Mouse (Mus musculus) pancreas, adult 10 weeks (tissue): ENCODE results near the gene Dapk3. TPM values are rescaled to one million over a fixed set of nuclear protein-coding genes. Genes with fewer than 3 reads are reported as not detected.

Experiments
- polyA plus RNA-seq: library from polyadenylated mRNA; stranded (reverse); fragments of 350-450 nt; fragmentation: Illumina TruSeq; extraction: RNeasy Lipid Tissue Mini Kit (QIAGEN cat#74804); gene quantifications from one replicate; pipeline ENCODE4 v1.2.3, GENCODE M21; 2015; ENCODE audit warnings: low read depth, low replicate concordance; ENCODE audit not compliant: insufficient read depth

The Dapk3 gene
- 9.3 TPM for polyA plus RNA-seq

DNA sequence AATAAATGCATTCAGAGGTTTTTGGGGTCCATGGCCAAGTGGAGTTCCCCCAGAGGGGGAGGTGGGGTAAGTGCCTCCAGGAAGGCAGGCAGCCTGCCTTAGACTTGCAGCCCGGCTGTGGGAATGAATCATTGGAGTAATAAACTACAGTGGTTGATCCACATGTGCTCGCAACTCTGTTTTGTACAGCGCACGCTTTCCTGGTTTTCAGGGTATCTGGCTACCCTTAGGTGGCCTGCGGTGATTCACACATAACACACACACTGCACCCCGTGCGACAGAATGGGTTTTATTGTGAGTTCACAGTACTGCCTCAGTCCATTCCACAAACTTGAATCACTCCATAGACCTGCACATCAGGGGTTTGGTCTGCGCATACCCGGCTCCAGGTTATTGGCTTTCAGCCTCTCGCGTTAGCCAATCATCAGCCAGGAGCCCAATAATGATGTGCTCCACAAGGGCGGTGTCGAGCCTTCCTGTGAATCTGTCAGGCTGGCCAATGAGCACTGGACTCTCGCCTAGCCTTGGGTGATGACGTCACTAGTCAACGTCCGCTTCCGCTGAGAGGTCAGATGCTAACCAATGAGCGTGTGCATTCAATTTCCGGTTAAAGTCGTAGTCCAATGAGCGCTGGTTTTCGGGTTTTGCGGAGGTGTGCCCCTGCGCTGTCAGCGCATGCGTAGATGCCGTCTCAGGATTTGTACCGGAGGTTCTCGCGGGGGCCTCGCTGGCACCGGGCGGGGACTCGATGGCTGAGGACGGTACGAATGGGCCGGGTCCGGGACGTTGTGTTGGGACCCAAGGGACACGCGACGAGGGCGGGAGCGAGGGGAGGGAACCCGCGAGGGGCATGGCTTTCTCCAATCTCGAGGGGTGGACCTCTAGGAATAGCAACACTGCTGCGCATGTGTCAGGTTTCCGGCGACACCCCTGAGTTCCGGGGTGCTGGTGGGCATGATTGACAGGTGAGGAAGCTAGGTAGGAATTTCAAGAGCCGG is at the start of gene Dapk3:
Gene Dapk3, plus strand, starts transcription at position 670 of the 998 bp plus-strand sequence.

DNA sequence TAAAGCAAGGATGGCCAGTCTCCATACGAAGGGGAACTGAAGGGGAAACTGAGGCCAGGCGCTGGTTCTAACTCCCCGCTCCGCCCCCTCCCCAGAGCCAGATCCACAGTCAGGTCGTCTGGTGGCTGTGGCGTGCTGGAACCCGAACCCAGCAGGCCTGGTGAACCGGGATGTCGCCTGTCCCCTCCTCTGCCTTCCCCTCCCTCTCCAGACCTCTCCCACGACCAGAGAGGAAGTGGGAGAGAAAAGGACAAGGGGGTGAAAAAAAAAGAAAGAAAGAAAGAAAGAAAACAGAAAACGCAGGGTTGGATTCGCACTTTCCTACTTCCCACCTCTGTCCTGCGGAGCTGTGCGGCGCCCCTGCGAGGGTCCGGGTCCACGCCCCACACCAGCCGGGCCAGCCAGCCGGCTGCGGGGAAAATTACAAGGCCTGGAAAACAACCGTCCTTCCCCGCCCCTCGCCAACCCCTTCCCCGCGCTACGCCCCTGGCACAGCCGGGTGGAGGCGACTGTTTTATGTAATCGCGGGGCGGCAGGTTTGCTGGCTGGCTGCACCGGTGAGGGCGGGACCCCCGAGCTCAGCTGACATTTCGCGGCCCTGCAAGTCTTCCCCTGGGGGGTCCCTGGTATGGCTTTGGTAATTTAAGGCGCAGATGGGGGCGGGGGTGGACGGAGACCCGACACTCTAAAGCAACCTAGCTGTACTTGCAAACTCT is 47.7 kb upstream of the Dapk3 start, which contains the start of gene Zbtb7a:
Gene Zbtb7a, plus strand, starts transcription at position 255 of the 716 bp plus-strand sequence.

DNA sequence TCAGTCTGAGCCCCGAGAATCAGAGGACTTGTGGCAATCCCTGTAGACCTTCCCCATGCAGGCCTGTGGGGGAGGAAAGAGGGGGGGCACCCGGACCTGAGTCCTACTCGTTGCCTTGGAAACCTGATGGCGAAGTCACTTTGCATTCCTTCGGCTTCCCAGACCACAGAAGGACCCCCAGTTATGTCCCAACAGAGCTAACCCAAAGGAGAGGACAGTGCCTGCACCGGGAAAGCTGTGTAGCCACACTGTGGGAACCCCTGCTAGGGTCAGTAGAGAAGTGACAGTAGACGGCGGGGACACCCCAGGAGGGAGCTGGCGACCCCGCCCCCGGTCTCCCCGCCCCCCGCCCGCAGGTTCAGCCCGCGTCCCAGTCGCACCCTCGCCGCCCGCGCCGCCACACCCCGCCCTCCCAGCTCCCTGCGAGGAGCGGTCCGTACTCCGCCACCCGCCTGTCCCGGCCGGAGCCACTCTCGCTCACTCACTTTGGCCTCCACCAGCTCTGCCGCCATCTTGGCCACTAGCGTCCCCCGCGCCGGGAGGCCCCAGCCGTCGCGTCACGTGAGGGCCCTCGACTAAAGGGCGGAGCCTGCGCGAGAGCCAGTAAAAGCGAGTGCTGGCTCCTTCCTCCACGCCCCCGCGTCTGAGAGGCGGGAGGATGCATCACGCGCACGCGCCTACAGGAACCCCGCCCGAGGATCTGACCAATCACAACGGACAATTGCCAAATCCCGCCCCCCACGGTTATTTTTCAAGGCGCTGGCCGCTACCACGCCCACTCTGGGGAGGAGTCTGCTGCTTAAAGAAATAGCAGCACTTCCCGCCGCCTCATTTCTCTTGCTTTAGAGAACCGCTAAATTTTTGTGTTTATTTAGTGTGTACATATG is 15.4 kb upstream of the Dapk3 start, which contains the start of gene Pias4:
Gene Pias4, minus strand, starts transcription at position 724 of the 887 bp plus-strand sequence.

DNA sequence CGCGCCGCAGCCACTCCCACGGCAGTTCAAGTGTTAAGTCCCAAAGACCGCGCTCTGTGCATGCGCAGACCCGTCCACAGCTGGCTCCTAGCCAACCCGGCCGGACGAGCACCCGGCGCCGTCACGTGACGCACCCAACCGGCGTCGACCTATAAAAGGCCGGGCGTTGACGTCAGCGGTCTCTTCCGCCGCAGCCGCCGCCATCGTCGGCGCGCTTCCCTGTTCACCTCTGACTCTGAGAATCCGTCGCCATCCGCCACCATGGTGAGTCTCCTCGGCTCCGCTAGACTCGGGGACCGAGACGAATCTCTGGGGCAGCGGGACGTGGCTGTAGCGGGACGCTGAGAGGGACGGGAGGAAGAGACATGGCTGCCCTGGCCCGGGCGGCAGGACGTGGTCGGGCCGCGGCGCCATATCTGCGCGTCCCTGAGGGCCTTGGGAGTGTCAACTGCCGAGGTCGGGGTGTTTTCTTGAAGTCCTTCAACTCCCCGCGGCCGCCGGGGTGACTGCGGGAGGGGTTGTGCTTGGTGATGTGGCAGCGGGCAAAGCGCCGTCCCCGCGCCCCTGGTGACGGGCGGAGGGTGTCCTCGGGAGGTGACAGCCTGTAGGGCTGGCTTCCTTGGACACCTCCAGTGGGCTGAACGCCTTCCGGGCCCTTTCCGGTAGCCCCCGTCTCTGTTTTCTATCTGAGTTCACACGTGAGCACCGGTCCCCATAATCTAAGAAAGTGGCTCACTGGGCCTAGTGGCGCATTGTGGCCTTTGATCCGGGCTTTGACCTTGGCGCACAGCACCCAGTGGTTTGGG is 6.1 kb upstream of the Dapk3 start, which contains the start of gene Eef2:
Gene Eef2, plus strand, starts transcription at position 166 of the 806 bp plus-strand sequence.

DNA sequence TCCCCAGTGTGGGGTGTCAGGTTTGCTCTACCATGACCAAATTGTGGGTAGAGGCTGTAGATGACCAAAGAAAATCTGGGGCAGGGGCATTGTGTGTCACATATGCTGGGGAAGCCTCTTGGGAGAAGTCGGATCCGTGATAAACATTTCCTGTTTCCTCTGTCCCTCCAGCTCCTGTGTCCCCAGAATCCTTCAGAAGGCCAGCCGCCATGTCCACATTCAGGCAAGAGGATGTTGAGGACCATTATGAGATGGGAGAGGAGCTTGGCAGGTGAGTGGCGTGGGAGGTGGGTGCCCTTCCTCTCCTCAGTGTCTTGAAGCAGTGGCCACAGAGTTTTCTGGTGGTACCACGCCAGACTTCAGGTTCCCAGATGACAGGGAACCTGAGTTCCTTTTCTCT is 1.0 kb downstream of the Dapk3 start, which contains the start of gene 4930442H23Rik:
Gene 4930442H23Rik, minus strand, starts transcription at position 45 of the 400 bp plus-strand sequence.

DNA sequence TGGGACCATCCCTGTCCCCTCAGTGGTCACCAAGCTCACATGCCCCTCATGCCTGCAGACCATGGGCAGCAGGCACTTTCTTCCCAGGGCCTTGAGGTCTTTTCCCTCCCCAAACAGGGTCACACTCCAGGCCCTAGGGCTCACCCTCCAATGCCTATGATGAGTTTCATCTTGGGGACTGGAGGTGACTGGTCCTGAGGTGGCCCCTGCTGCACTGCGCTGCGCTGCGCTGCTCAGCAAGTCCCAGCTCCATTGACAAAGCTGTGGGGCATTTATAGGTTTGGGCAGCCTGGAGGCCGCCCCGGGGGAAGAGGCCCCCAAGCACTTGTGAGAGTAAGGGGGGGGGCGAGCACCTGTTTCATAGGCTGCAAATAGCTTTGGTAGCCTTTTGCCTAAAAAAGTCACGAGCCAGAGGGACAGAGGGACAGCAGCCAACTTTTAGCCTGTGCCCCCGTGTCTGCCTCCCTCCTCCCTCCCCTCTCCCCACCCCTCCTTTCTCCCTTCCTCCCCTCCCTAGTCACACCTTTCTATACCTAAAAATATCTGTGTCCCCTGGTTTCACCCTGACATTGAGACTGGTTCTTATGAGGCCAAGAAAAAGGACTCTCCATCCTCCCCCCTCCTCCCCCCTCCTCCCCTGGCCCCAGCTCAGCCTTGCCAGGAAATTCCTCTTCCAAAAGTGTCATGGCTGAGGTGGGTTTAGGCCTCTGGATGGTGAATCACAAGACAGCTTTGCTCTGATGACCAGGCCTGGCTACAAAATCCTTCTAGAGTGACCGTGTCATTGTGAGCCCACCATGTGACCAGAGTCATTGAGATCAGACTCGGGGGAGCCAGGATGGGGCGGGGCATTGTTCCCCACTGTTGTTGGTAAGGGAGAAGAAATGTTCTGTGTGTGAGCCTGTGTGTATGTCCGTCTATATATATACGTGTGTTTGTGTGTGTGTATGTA is 19.3 kb downstream of the Dapk3 start, which contains the start of gene Nmrk2:
Gene Nmrk2, minus strand, starts transcription at position 245 of the 952 bp plus-strand sequence.

DNA sequence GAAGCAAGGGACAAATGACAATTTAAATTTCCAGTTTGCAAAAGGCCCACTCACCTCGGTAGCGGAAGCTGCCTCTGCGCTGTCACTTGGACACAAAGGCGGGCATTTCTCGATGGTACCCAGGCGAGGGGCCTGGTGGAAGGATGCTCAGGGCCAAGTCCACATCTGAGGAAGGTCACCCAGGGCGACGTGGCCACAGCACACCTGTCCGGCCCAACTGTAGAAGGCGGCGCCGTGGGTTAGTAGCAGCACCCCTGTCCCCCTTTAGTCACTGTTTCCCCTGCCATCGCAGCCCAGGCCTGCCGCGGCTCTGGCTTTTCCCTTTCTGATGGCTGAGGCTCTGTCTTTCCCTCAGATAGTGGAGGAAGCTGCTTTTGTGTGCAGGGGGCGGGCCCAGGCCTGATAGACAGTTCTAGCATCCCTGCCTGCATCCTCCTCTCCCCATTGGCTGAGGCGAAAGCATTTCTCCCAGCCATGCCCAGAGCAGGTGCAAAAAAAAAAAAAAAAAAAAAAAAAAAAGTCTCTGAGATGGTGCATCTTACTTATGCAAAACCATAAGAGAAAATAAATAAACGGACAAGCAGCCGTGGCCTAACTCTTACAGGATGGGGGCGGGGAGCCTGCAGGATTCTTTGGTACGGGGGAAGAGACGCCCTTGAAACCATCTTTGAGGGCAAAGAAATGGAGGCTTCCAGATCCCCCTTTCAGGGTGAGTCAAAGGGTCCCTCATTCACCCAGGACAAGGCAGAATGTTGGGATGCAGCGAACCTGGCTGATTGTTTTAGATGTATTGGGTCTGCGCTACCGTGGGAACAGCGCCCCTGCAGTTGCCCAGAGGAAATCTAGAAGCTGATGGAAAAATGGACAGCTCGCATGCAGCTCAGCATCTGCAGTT is 47.9 kb downstream of the Dapk3 start, which contains the start of gene Atcay:
Gene Atcay, minus strand, starts transcription at position 396 of the 895 bp plus-strand sequence.

DNA sequence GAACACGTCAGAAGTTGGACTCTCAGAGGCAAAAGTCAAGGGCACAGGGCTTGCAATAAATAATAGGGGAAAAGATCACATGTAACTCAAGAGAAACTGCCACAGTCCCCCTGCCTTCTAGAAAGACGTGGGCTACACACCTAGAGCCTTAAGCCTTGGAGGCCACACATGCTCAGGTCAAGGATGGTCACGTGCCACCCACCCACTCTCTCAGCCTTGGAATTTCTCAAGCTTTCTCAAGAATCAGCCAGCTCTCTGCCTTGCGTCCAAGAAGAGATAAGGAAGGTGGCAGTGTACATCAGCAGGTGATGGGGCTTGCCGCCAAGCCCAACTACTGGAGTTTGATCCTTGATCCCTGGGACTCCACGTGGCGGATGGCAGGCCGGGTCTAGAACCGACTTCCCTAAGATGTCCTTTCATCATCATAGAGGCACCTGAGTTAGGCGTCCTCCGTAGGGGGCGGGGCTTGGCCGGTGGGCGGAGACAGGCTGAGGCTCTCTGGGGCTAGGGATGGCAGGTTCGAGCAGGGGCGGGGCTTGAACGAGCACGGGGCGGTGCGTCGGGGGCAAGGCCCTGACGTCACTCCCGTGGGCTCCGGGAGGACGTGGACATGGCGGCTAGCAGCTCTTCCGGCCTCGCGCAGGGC is 49.9 kb downstream of the Dapk3 start, which contains the start of gene Zfr2:
Gene Zfr2, plus strand, starts transcription at position 576 of the 646 bp plus-strand sequence.

Other genes with a start within 250 kb of the Dapk3 start
- 1.4 TPM for gene Gng7, start 168.1 kb upstream of the Dapk3 start, polyA plus RNA-seq
- not detected for gene Diras1, start 157.3 kb upstream of the Dapk3 start, polyA plus RNA-seq
- 5.1 TPM for gene Slc39a3, start 145.6 kb upstream of the Dapk3 start, polyA plus RNA-seq
- gene Sgta, start 122.8 kb upstream of the Dapk3 start, polyA plus RNA-seq: 24.1 TPM
- 11.8 TPM for gene Thop1, start 113.0 kb upstream of the Dapk3 start, polyA plus RNA-seq
- gene Creb3l3, start 84.1 kb upstream of the Dapk3 start, polyA plus RNA-seq: not detected
- gene Map2k2, start 77.1 kb upstream of the Dapk3 start, polyA plus RNA-seq: 47.4 TPM
- gene Zbtb7a, start 47.8 kb upstream of the Dapk3 start, polyA plus RNA-seq: 5.4 TPM
- 7.3 TPM for gene Pias4, start 15.1 kb upstream of the Dapk3 start, polyA plus RNA-seq
- gene Eef2, start 6.4 kb upstream of the Dapk3 start, polyA plus RNA-seq: 283 TPM
- not detected for gene 4930442H23Rik, start 844 bp downstream of the Dapk3 start, polyA plus RNA-seq
- not detected for gene Nmrk2, start 19.0 kb downstream of the Dapk3 start, polyA plus RNA-seq
- gene Atcay, start 47.8 kb downstream of the Dapk3 start, polyA plus RNA-seq: 0.20 TPM
- 3.4 TPM for gene Zfr2, start 50.1 kb downstream of the Dapk3 start, polyA plus RNA-seq
- gene Matk, start 69.9 kb downstream of the Dapk3 start, polyA plus RNA-seq: not detected
- gene Mrpl54, start 83.9 kb downstream of the Dapk3 start, polyA plus RNA-seq: 21.2 TPM
- gene Apba3, start 84.0 kb downstream of the Dapk3 start, polyA plus RNA-seq: 30.7 TPM
- gene Tjp3, start 108.6 kb downstream of the Dapk3 start, polyA plus RNA-seq: 3.9 TPM
- gene Pip5k1c, start 110.0 kb downstream of the Dapk3 start, polyA plus RNA-seq: 15.5 TPM
- gene Cactin, start 138.1 kb downstream of the Dapk3 start, polyA plus RNA-seq: 7.9 TPM
- gene Tbxa2r, start 145.7 kb downstream of the Dapk3 start, polyA plus RNA-seq: 3.4 TPM
- 1.4 TPM for gene Gipc3, start 160.3 kb downstream of the Dapk3 start, polyA plus RNA-seq
- 22.8 TPM for gene Hmg20b, start 167.5 kb downstream of the Dapk3 start, polyA plus RNA-seq
- gene Mfsd12, start 174.5 kb downstream of the Dapk3 start, polyA plus RNA-seq: 1.9 TPM
- gene 4930404N11Rik, start 182.8 kb downstream of the Dapk3 start, polyA plus RNA-seq: not detected
- gene Fzr1, start 195.5 kb downstream of the Dapk3 start, polyA plus RNA-seq: 5.1 TPM
- 9.1 TPM for gene Dohh, start 201.4 kb downstream of the Dapk3 start, polyA plus RNA-seq
- gene Gm48551, start 201.5 kb downstream of the Dapk3 start, polyA plus RNA-seq: 2.6 TPM
- 3.4 TPM for gene Gm48552, start 206.0 kb downstream of the Dapk3 start, polyA plus RNA-seq
- 23.5 TPM for gene Smim24, start 210.0 kb downstream of the Dapk3 start, polyA plus RNA-seq